Mouse (Mus musculus): ENCODE measurements around the gene Caprin2. TPM values are rescaled to one million over a fixed set of nuclear protein-coding genes. Genes with fewer than 3 reads are reported as not detected.
"Not testable (repeated sequence)": the region's sequence is repeated elsewhere in the genome, so short reads cannot be mapped to it uniquely, and the experiment has no call there.

Caprin2 gene
- 9.6 and 10.3 TPM in 2 replicates for polyA plus RNA-seq (2015; fragmentation: Nextera tagmentation; extraction: Ambion mirVana)

GRCm38 (mm10) chr6:148895773-148896506 is at the start of gene Caprin2:
Gene Caprin2 (minus strand): TSS chr6:148896237.
- H3K27me3 ChIP-seq (replicated peaks; ENCODE audit: control insufficient read depth, insufficient read depth, low read length) = no peaks in the 10 kb centered on the region
- H3K4me3 ChIP-seq (ENCODE audit: low read length) = peak within 1 kb of the TSS; percentile 78
- under 1% methylated on average over 56 of the region's 65 CpGs for WGBS
- H3K4me1 ChIP-seq (ENCODE audit: control insufficient read depth, insufficient read depth, low read depth, low read length) = peaks cover 6% of the 10 kb centered on the region
- ATAC-seq = peak; percentile 99
- peak within 1 kb of the TSS; percentile 63 for H3K4me2 ChIP-seq (ENCODE audit: low read length)
- peak within 1 kb of the TSS; percentile 83 for H3K9ac ChIP-seq (ENCODE audit: low read depth, low read length)
- peak within 1 kb of the TSS; percentile 96 for H3K27ac ChIP-seq (ENCODE audit: low read depth, low read length)
- H3K36me3 ChIP-seq (ENCODE audit: control insufficient read depth, insufficient read depth, low read length) = no peaks in the 10 kb centered on the region
- H3K9me3 ChIP-seq (ENCODE audit: control insufficient read depth, low read length) = no peaks in the 10 kb centered on the region

DNA sequence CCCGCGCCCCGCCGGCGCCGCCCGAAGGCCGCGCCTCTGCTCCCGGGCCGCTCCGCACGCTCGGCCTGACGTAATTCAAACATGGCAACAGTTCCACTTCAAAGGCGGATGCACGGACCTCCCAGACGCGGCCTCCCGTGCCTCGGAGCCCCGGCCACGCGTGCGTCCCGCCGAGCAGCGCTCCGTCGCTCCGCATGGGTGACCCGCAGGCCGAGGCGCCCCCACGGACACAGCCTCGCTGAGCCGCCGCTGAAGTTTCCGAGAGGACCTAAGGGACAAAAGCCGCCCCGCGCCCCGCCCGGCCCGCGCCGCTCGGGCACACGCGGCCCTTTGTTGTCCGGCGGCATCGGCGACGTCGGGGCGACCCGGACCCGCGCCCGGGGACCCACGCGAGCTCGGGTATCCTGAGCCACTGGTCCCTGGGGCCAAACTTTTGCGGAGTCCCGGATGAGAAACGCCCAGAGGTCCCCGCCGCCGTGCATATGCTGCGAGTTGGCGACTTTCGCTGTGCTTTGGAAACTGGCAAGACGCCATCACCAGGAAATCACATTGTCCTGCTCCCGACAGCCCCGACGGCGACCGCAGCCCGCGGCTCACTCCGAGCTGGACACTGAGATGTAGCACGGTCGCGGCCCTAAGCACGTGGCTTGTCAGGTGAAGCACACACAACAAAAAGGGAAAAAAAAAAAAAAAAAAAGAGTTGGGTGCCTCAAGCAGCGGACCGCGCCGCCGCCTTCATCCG is 48.9 kb upstream of the Caprin2 start:
- WGBS = under 1% methylated on average over 75 of the region's 92 CpGs
- Histone ChIP-seq H3K27ac (ENCODE audit: low read depth, low read length) (peak overlapping the region; percentile 79), H3K9ac (ENCODE audit: low read depth, low read length) (peak overlapping the region; percentile 83), H3K9me3 (ENCODE audit: control insufficient read depth, low read length) (no peaks in the 10 kb centered on the region), H3K4me2 (ENCODE audit: low read length) (peak overlapping the region; percentile 96), H3K4me3 (ENCODE audit: low read length) (peak overlapping the region; percentile 76), H3K27me3 (replicated peaks; ENCODE audit: control insufficient read depth, insufficient read depth, low read length) (no peaks in the 10 kb centered on the region), H3K4me1 (ENCODE audit: control insufficient read depth, insufficient read depth, low read depth, low read length) (peaks cover 4% of the 10 kb centered on the region; the same call in 1 of the 2 replicates), H3K36me3 (ENCODE audit: control insufficient read depth, insufficient read depth, low read length) (no peaks in the 10 kb centered on the region)
- ATAC-seq = peak; percentile 53

DNA sequence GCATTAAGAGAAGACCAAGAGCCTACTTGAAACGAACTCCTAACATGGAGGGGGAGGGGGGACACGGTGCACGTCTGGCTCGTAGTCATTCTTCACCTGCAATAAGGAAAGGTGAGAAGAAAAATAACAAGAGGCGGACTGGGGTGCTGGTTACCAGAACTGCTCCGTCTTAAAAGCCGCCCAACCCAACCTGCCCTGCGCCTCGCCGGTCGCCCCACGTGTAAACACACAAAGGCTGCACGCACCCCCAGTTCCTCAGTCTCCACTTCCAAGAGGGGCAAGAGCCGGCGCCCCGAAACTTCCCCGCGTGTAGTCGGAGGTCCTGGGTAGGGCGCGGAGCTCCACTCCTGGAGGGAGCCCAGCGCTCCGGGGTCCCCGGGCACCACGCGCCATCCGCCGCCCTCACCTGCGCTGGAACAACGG is 48.3 kb upstream of the Caprin2 start:
- 1% methylated on average over 29 of the region's 30 CpGs for WGBS
- no peak; the same call in none of the 2 replicates for ATAC-seq

GRCm38 (mm10) chr6:148943695-148944094 is 47.7 kb upstream of the Caprin2 start:
- 15% methylated on average over 3 of the region's 3 CpGs for WGBS
- Histone ChIP-seq H3K9ac (ENCODE audit: low read depth, low read length) (no peak overlapping the region), H3K36me3 (ENCODE audit: control insufficient read depth, insufficient read depth, low read length) (no peaks in the 10 kb centered on the region), H3K4me2 (ENCODE audit: low read length) (peak overlapping the region; percentile 96), H3K9me3 (ENCODE audit: control insufficient read depth, low read length) (no peaks in the 10 kb centered on the region), H3K4me3 (ENCODE audit: low read length) (peak overlapping the region; percentile 76), H3K27ac (ENCODE audit: low read depth, low read length) (no peak overlapping the region), H3K4me1 (ENCODE audit: control insufficient read depth, insufficient read depth, low read depth, low read length) (peaks cover 4% of the 10 kb centered on the region; the same call in 1 of the 2 replicates), H3K27me3 (replicated peaks; ENCODE audit: control insufficient read depth, insufficient read depth, low read length) (no peaks in the 10 kb centered on the region)
- no peak for ATAC-seq

More for the DNA sequence above, 48.3 kb upstream of the Caprin2 start:
- peaks cover 4% of the 10 kb centered on the region; the same call in 1 of the 2 replicates for H3K4me1 ChIP-seq (ENCODE audit: control insufficient read depth, insufficient read depth, low read depth, low read length)
- H3K36me3 ChIP-seq (ENCODE audit: control insufficient read depth, insufficient read depth, low read length) = no peaks in the 10 kb centered on the region
- peak overlapping the region; percentile 83 for H3K9ac ChIP-seq (ENCODE audit: low read depth, low read length)
- H3K27ac ChIP-seq (ENCODE audit: low read depth, low read length) = peak overlapping the region; percentile 29; the same call in 1 of the 2 replicates
- peak overlapping the region; percentile 76 for H3K4me3 ChIP-seq (ENCODE audit: low read length)
- peak overlapping the region; percentile 96 for H3K4me2 ChIP-seq (ENCODE audit: low read length)
- no peaks in the 10 kb centered on the region for H3K9me3 ChIP-seq (ENCODE audit: control insufficient read depth, low read length)
- no peaks in the 10 kb centered on the region for H3K27me3 ChIP-seq (replicated peaks; ENCODE audit: control insufficient read depth, insufficient read depth, low read length)

GRCm38 (mm10) chr6:148942406-148942805 is 46.4 kb upstream of the Caprin2 start:
- no peak for ATAC-seq
- Histone ChIP-seq H3K27me3 (replicated peaks; ENCODE audit: control insufficient read depth, insufficient read depth, low read length) (no peaks in the 10 kb centered on the region), H3K4me1 (ENCODE audit: control insufficient read depth, insufficient read depth, low read depth, low read length) (peaks cover 4% of the 10 kb centered on the region; the same call in 1 of the 2 replicates), H3K4me3 (ENCODE audit: low read length) (no peak overlapping the region), H3K9me3 (ENCODE audit: control insufficient read depth, low read length) (no peaks in the 10 kb centered on the region), H3K36me3 (ENCODE audit: control insufficient read depth, insufficient read depth, low read length) (no peaks in the 10 kb centered on the region), H3K9ac (ENCODE audit: low read depth, low read length) (no peak overlapping the region), H3K27ac (ENCODE audit: low read depth, low read length) (no peak overlapping the region), H3K4me2 (ENCODE audit: low read length) (no peak overlapping the region)
- 74% methylated on average over 4 of the region's 4 CpGs for WGBS

GRCm38 (mm10) chr6:148941880-148942279 is 45.8 kb upstream of the Caprin2 start:
- Histone ChIP-seq H3K4me3 (ENCODE audit: low read length) (no peak overlapping the region), H3K27me3 (replicated peaks; ENCODE audit: control insufficient read depth, insufficient read depth, low read length) (no peaks in the 10 kb centered on the region), H3K9me3 (ENCODE audit: control insufficient read depth, low read length) (no peaks in the 10 kb centered on the region), H3K36me3 (ENCODE audit: control insufficient read depth, insufficient read depth, low read length) (no peaks in the 10 kb centered on the region), H3K4me1 (ENCODE audit: control insufficient read depth, insufficient read depth, low read depth, low read length) (peaks cover 3% of the 10 kb centered on the region; the same call in 1 of the 2 replicates), H3K27ac (ENCODE audit: low read depth, low read length) (no peak overlapping the region), H3K4me2 (ENCODE audit: low read length) (no peak overlapping the region), H3K9ac (ENCODE audit: low read depth, low read length) (no peak overlapping the region)
- WGBS = 47% methylated on average over 5 of the region's 5 CpGs
- no peak for ATAC-seq

DNA sequence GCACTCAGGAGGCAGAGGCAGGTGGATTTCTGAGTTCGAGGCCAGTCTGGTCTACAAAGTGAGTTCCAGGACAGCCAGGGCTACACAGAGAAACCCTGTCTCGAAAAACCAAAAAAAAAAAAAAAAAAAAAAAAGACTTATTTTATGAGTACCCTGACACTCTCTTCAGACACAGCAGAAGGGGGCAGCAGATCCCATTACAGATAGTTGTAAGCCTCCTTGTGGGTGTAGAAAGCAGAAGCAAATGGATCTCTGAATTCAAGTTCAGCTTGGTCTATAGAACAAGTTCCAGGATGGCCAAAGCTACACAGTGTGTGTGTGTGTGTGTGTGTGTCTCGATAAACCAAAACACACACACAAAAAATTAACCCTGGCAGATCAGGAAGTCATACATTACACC is 44.3 kb upstream of the Caprin2 start:
- not testable (repeated sequence) for H3K27me3 ChIP-seq (replicated peaks; ENCODE audit: control insufficient read depth, insufficient read depth, low read length); H3K4me2 ChIP-seq (ENCODE audit: low read length); H3K4me3 ChIP-seq (ENCODE audit: low read length); H3K36me3 ChIP-seq (ENCODE audit: control insufficient read depth, insufficient read depth, low read length); H3K9me3 ChIP-seq (ENCODE audit: control insufficient read depth, low read length); ATAC-seq; H3K9ac ChIP-seq (ENCODE audit: low read depth, low read length); H3K4me1 ChIP-seq (ENCODE audit: control insufficient read depth, insufficient read depth, low read depth, low read length); H3K27ac ChIP-seq (ENCODE audit: low read depth, low read length)
- whole genome bisulfite sequencing = 78% methylated on average over 2 of the region's 3 CpGs

DNA sequence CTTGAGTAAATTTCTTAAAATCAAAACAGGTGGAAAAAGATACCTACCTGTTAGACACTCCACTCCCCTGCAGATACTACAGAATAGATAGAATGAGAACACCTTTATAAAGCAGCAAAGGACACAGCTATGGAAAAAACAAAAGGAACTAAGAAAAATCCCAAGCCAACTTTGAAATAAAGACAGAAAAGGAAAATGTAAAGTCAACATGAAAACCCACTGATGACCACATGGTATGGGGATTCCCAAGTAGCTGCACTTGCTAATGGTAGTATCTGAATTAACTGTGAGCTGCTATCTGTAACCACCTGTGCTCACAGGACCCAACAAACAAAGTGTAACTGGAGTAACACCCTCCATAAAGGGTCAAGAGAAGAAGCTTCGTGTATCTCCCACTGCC is 41.7 kb upstream of the Caprin2 start:
- WGBS = 58% methylated on average over 1 of the region's 1 CpGs
- no peak overlapping the region for H3K9ac ChIP-seq (ENCODE audit: low read depth, low read length)

GRCm38 (mm10) chr6:148934961-148935590 is 39.0 kb upstream of the Caprin2 start:
- no peak overlapping the region for H3K4me2 ChIP-seq (ENCODE audit: low read length)
- H3K9ac ChIP-seq (ENCODE audit: low read depth, low read length) = no peak overlapping the region
- H3K9me3 ChIP-seq (ENCODE audit: control insufficient read depth, low read length) = no peaks in the 10 kb centered on the region
- no peaks in the 10 kb centered on the region for H3K27me3 ChIP-seq (replicated peaks; ENCODE audit: control insufficient read depth, insufficient read depth, low read length)
- no peaks in the 10 kb centered on the region for H3K4me1 ChIP-seq (ENCODE audit: control insufficient read depth, insufficient read depth, low read depth, low read length)
- H3K4me3 ChIP-seq (ENCODE audit: low read length) = no peak overlapping the region
- 0 out of 2 replicates have a peak, but pooled peaks cover 2% of the 10 kb centered on the region for H3K36me3 ChIP-seq (ENCODE audit: control insufficient read depth, insufficient read depth, low read length)
- WGBS = 54% methylated on average over 3 of the region's 3 CpGs
- ATAC-seq = no peak
- H3K27ac ChIP-seq (ENCODE audit: low read depth, low read length) = no peak overlapping the region

More for the DNA sequence above, 41.7 kb upstream of the Caprin2 start:
- Histone ChIP-seq H3K4me3 (ENCODE audit: low read length) (no peak overlapping the region), H3K27ac (ENCODE audit: low read depth, low read length) (no peak overlapping the region), H3K4me2 (ENCODE audit: low read length) (no peak overlapping the region), H3K9me3 (ENCODE audit: control insufficient read depth, low read length) (no peaks in the 10 kb centered on the region), H3K4me1 (ENCODE audit: control insufficient read depth, insufficient read depth, low read depth, low read length) (no peaks in the 10 kb centered on the region), H3K36me3 (ENCODE audit: control insufficient read depth, insufficient read depth, low read length) (no peaks in the 10 kb centered on the region), H3K27me3 (replicated peaks; ENCODE audit: control insufficient read depth, insufficient read depth, low read length) (no peaks in the 10 kb centered on the region)
- no peak for ATAC-seq

Measured in hindbrain, embryonic 16.5 days (tissue).